Mouse (Mus musculus): ENCODE measurements around the gene 1810049J17Rik.
"Not testable (repeated sequence)": the region's sequence is repeated elsewhere in the genome, so short reads cannot be mapped to it uniquely, and the experiment has no call there.

The 1810049J17Rik gene

DNA sequence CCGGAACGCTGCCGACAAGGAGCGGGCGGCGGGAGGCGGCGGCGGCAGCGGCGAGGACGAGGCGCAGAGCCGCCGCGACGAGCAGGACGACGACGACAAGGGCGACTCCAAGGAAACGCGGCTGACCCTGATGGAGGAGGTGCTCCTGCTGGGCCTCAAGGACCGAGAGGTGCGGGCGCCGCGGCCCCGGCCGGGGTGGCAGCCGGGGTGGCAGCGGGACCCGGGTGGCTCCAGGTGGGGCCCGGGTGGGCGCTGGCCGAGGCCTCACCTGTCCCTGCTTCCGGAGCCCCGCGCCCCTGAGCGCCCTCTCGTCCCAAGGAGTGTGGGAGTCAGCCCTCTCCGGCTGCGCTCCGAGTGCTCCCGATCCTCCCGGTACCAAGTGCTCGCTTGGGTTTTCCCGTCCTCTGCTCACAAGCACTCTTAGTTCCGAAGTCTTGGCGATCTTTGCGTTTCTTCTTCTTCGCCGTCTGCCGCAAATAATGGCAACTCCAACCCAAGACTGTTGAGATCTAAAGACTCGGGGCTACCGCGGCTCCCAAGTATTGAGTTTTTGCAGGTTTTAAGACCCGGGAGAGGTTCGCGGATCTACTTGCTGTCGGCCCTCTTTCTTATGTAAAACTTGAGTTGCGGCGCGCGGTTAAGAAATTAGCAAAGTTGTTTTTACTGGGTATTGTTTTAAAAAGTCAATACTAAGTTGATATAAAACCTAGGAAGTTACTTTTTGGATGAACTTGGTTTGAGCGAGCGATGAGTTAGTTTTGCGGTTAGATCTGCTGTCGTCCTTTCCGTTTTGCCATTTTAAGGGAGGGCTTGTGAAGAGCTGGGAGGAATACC, at the start of gene 1810049J17Rik:
Gene 1810049J17Rik (minus strand): TSS at position 112 of the 834 bp plus-strand sequence.
- DNase-seq (ENCODE audit: extremely low spot score), result no peak

DNA sequence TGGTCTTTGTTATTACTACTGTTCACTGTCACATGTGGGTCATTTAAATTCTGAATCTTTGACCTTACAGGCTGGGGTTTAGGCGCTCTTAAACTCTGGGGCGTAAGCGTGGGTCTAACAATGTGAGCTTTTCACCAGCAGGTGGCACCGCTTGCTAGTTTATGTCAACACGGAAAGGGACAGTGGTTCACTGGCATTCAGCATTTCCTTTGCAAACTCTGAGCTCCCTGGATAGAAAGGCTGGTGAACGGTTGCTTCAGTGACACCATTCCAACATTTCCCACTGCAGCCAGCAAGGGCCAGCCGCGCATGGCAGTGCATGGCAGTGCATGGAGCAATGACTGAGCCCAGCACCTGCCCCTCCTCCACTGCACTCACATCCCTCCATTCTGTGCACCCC, 49.5 kb upstream of the 1810049J17Rik start:
- peak; percentile 76 for DNase-seq (ENCODE audit: extremely low spot score)

DNA sequence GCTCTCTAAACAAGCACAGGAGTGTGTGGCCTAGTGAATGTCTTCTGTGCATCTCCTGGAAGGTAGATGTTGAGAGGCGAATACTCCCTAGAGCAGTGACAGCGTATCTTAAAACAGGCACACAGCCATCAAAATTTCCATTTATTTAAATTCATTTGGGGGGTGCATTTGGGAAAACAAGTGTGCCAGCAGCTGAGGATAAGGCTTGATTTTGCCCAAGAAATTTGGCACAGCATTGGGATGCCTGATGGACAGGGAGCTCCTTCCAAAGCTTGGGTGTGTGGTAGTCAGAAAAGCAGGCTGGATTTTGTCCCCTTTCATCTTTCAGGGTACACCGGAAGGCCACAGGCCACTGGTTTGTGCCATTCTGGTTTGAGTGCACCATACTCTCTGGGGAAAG, 48.4 kb upstream of the 1810049J17Rik start:
- DNase-seq (ENCODE audit: extremely low spot score), result no peak

DNA sequence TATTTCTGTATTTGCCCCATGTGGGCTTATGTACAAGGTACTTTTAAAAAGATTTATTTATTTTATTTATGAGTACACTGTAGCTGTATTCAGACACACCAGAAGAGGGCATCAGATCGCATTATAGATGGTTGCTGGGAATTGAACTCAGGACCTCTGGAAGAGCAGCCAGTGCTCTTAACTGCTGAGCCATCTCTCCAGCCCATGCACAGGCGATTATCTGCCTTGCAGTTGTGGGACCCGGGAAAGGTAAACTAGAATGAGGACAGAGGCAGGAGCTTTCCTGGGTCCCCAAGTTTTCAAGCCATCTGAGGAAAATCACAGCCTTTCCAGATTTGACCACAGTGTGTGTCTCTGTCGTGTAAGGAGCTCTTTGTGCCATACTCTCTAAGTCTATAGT, 47.2 kb upstream of the 1810049J17Rik start:
- DNase-seq (ENCODE audit: extremely low spot score), result no peak

DNA sequence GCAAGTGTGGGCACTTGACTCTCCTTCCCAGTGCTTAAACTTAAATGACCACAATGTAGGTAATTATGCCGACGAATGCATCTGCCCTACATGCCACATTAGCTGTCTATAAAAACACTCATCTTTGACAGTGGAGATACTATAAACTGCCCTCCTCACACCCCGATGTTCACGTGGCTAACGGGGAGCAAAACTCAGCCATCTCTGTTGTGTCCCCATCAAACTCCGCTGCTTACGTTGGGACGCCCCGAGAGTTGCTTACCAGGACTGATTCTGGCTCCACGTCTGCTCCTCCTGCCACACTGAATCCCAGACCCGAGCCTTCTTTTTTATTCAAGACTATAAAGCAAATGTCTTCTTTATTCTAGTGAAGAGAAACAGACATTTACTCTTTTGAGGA, 46.7 kb upstream of the 1810049J17Rik start:
- no peak for DNase-seq (ENCODE audit: extremely low spot score)

DNA sequence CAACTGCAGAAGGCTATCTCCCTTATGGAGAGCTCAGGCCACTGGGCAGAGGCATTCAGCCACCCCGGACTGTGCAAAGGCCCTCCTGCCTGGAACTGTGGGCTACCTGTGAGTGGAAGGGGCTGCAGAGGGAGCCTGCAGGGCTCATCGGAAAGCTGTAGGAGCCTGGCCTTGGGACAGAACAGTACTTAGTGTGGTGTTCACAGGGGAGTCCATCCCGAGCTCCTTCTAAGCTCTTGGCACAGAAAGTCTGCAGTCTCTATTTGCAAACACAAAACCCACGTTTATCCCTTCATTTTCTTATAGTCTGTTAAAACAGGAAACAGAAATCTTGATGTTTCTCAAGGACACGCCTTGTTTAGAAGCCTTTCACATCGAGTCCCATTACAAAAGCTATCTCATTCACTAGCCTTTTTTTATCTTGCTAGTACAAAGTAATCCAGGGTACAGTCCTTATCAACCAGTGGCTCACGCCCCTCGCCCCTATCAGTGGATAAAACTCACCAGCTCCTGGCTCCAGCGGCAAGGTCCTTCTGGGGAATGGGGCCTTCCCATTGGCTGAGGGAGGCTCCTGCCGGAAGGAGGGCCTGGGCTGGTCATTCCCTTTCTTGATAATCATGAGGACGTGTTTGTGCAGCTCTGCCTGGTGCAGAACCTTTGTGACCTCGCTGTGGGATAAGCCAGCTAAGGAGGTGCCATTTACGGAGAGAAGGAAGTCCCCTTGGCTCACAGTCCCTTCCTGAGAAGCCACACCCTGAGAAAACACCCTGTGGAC, 45.8 kb upstream of the 1810049J17Rik start:
- DNase-seq (ENCODE audit: extremely low spot score), result peak; percentile 15

DNA sequence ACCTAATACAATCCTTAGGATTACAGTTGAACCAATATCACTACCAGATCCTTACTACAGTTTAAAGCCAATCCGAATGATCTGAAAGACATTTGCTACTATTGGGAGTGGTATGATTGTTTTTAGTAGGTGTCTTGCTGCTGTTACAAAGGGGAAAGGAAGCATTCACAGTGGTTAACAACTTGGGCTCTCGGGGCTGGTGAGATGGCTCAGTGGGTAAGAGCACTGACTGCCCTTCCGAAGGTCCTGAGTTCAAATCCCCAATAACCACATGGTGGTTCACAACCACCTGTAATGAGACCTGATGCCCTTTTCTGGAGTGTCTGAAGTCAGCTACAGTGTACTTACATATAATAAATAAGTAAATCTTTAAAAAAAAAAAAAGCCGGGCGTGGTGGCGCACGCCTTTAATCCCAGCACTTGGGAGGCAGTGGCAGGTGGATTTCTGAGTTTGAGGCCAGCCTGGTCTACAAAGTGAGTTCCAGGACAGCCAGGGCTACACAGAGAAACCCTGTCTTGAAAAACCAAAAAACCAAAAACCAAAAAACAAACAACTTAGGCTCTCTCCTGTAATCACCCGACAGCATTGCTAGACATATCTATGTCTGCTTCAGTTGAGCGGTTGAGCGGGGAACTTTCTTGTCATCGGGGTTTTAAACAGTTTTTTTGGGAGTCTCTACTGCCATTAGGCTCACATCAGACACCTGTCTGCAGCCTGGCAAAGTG, 45.0 kb upstream of the 1810049J17Rik start:
- DNase-seq (ENCODE audit: extremely low spot score), result not testable (repeated sequence)

DNA sequence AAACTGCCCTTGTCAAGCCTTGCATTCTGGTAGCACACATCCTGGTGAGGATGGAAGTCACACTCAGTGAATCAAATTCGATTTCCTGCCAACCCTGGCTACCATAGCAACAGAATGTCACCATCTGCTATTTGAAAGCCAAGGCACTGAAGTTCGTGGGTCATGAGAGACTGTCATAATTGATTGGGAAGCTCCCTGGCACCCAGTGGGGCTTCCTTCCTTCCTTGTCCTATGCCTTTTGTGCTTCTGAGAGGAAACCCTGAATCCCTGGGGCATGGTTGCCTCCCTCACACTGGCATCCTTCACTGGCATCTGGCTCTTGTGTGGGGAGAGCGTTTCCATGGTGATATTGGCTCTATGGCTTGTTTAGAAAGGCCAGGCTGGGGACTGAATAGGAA, 44.4 kb upstream of the 1810049J17Rik start:
- peak; percentile 42 for DNase-seq (ENCODE audit: extremely low spot score)

DNA sequence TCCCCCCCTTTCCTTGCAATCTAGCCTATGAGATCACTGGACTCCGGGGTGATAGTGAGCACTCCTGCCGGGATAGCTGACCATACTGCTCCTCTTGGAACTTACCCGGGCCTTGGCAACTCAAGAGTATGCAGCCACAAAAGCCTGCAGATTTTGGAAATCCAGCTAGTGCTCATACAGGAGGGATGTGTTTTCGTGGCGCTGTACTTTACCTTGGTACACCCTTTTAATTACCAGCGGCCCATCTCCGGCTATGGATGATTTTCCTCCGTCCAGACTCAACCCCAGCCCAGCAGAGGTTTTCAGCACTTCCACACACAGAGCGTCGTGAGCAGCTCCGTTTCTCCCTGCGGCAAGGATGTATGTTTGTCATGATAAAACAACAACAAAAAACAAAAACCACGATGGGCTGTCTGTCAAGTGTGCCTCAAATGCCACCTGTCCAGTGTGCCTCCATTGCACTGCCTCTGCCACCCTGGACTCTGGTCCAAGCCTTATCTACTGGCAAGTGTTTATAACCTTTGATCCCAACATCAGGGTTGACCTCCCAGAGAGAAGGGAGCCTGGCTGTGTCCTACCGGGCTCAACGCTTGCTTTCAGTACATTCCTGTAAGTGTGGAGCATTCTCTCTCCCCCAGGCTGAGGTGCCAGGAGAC, 43.8 kb upstream of the 1810049J17Rik start:
- no peak for DNase-seq (ENCODE audit: extremely low spot score)

DNA sequence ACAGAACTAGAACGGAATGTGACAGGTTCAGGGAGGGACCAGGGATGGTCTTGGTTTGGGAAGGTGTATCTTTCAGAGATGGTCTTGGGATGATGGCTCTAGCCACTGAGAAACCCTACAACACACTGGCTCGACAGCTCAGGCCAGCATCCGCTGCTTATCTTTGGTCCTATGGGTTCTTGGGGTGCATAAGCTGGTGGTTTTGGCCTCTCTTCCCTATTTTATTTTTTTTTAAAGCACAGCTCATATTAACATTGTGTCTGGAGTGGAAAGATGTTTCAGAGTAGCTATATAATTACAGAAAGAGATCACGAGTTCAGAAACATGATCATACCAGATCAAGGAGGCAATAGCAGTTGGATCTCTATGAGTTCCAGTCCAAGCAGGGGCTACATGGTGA, 42.4 kb upstream of the 1810049J17Rik start:
- DNase-seq (ENCODE audit: extremely low spot score), result no peak

DNA sequence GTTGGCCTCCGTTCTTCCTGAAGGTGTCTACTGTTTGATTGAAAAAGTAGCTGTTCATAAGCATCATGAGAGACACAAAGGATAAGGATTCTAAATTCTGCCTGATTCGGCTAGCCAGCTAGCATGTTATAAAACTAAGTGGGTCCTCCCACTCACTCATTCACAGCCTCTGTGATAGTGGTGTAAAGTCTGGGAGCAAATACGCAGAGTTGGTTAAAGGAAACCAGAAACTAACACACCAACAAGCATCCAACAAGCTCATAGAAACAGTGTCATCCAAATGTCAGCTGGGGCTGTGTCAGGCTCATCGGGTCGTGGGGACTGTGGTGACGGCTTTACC, 41.0 kb upstream of the 1810049J17Rik start:
- no peak for DNase-seq (ENCODE audit: extremely low spot score)

DNA sequence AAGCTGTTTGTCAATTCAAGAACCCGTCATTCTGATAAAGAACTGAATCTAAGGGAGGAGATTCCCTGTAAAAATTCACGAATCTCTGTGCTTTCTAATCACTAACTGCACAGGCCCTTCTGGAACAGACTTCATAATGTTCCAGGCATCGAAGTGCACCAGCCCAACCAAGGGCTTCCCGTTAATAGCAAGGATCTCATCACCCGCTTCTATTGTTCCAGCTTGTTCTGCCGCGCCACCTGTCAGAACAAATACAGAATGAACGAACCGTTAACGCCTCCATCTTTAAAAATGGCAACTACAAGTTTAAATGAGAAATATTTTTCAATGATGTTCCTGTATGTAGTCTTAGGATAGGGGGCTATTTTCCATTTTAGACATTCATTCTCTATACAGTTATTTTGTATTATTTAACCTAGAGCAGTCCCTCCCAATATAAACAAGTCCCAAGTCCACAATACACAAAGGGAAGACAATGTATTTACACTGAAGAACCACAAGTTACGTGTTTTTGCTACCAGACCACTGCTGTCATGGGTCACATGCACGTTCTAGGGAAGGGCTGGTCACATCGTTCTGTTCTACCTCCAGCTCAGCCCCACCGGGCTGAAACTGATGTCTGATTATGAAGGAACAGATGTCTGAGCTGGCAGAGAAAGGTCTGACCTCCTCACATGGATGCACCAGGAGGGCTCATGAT, 40.5 kb upstream of the 1810049J17Rik start:
- DNase-seq (ENCODE audit: extremely low spot score), result no peak

DNA sequence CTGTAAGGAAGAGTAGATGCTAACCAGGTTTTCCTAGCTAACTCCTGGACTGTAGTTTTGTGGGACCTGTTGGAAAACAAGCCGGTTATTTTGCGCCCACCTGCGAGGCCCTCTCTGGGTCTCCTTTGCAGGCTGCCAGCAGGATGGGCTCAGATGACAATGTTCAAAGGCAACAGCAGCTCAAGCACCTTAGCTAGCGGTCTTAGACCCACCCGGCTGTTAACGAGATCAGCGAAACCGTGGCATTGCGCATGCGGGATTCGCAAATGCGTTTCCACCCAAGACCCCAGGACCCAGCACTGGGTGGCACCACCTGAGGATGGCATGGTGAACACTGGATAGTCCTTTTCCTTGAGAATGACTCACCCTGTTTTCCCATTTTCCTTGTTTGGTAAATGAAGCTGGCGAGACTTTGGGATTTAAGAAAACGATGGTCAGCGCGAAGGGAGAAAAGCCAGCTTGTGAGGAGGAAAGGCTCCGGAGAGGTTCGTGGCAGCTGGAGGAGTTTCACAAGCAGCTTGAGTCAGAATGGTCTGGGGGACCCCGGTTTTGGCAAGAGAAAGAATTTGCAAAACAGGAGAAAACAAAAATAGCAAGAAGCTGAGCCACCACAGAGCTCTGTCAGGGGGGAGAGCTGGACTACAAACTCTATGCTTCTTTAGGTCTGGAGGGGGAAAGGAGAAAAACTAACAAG, 39.0 kb upstream of the 1810049J17Rik start:
- DNase-seq (ENCODE audit: extremely low spot score), result no peak

DNA sequence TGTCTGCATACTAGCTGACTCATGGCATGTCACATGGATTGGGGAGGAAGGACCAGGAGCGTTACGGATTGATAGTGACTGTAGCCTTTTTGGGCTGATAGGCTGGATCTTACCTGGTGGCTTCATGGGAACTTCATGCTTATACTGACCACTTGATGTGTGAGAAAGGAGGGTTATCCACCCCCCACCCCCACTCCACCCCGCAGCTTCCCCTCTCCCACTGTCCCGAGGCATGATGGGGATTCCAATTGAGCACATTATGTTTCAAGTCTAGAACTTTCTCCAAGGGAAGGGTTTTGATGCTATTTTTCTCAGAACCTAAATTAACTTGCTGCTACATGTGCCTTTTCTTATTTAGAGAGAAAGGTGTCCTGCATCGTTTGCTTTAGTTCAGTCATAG, 36.7 kb upstream of the 1810049J17Rik start:
- no peak for DNase-seq (ENCODE audit: extremely low spot score)

DNA sequence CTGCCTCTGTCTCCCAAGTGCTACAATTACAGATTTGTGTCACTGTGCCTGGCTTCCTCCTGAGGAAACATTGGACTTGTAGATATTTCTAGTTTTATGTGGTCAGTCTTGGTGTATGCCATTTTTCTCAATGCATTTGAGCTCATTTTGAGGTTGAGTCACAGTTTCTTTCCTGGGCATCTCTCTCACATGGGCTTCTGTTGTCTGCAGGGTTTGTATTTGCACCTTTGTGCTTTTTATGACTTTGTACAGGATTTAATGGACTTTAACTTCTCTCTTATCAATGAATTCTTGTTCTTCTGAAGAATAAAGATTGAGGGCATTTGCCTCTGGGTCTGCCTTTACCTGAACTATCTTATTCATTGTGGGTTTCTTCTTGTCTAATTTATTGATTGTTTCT, 35.8 kb upstream of the 1810049J17Rik start:
- no peak for DNase-seq (ENCODE audit: extremely low spot score)

DNA sequence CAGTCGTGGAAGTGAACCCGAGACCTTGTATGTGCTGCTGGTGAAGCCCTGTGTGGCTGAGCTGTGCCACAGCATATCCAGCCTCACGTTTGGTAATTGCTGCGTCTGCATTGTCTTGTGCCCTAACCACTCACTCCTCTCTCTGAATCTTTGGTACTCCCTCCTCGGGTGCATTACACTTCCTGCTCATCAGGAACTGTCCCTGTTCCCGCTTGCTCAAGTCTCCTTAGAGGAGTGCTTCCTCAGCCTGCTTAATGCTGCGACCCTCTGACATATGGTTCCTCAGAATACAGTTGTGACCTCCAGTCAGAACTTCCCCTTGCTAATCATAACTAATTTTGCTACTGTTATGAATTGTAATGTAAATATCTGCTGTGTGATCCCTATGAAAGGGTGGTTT, 34.2 kb upstream of the 1810049J17Rik start:
- DNase-seq (ENCODE audit: extremely low spot score), result no peak

DNA sequence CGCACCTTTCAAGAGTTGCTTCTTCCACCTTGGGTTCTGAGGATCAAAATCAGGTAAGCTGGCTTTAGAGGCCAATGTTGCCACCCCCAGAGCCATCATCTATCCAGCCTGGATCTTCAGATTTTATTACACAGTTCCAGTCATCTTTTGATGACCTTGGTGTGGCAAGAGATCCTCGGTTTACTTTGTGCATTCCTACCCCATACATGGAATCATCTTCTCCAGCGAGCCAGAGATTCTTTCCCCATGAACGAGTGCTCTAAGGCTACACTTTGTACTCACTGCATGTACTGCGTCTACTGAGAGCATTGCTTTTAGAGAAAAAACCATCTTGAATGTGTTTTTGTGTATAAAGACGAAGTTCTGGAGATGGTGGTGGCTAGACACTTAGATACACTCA, 33.6 kb upstream of the 1810049J17Rik start:
- no peak for DNase-seq (ENCODE audit: extremely low spot score)

DNA sequence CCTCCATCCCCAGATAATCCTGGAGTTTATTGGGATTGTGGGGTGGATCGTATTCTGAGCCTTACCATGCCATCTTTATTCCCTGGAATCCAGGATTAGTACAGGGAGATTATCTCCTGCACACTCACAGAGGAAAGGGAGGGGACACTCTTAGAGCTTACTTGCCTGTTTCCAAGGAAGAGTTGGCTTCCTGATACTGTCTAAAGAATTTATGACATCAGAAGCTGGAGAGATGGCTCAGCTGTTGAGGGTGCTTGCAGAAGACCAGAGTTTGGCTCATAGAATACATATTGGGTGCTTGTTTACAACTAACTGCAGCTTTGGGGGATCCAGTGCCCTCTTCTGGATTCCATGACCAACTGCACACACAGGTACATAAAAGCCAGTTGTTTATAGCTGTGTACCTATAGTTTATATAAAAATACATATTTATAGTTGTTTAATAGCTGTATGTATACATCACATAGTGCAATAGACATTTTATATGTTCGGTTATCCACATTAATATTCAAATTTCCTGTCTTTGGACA, 32.6 kb upstream of the 1810049J17Rik start:
- no peak for DNase-seq (ENCODE audit: extremely low spot score)

DNA sequence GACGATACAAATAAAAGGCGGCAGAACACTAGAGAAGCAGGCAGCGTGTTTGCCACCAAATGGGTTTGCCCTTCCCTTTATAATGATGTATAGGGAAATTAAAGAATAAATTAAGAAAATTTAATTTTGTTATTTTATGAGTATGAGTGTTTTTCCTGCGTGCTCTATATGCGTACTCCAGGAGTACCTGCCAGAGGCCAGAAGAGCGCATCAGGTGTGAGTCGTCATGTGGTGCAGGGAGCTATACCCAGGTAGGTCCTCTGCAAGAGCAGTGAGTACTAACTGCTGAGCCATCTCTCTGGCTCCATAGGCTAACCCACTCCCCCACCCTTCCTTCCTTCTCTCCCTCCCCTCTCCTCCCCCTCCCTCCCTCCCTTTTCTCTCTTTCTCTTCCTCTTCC, 29.8 kb upstream of the 1810049J17Rik start:
- DNase-seq (ENCODE audit: extremely low spot score), result no peak

DNA sequence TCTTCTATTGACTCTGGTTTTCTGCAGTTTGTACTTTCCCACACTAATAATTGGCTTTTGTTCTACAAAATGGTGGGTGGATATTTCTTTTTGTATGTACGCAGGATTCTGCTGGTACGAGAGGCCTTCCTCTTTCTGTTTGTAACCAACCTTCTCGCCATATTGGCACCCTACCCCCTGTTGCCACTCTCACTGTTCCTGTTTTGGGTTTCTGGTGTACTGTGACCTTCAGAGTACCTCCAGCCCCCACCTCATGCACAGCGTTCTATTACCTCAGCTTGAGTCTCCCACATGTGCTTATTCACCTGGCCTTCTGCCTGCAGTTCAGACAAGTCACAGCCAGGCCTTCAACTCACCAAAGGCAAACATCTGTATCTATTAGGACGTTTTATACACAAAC, 28.1 kb upstream of the 1810049J17Rik start:
- DNase-seq (ENCODE audit: extremely low spot score), result no peak

DNA sequence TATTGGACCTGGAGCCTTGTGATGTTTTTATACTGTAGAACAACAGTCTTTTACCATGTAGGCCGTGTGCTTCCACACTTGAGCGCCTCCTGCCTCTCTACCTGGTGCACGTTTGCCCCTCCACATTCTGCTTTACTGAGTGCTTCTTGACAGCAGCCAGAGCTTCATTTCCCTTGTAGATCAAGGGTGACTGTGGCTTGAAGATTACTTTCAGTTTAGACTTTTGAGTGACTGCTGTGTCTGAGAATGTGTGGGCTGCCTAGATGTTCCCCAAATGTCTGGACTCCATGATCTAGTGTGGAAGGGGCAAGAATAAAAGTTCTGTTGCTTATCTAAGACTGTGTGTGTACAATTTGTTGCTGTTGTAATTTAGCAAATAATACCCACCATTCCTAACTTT, 27.3 kb upstream of the 1810049J17Rik start:
- DNase-seq (ENCODE audit: extremely low spot score), result no peak

Measured in embryo, embryonic 9.5 days (tissue).